Mouse (Mus musculus) heart, embryonic 15.5 days (tissue): ENCODE results near the gene Il22ra2. TPM values are rescaled to one million over a fixed set of nuclear protein-coding genes. Genes with fewer than 3 reads are reported as not detected.
"Not testable (repeated sequence)": the region's sequence is repeated elsewhere in the genome, so short reads cannot be mapped to it uniquely, and the experiment has no call there.

Source experiments
- ATAC-seq: fragments of 200-750 bp; cut with Nextera tagmentation; replicated peaks from 2 replicates; pipeline ENCODE4 v1.8.0; 2017; ENCODE audit warnings: low read depth, moderate TSS enrichment; ENCODE audit not compliant: insufficient number of reproducible peaks, insufficient read depth, low FRiP score
- H3K27ac ChIP-seq: fragments of 300-500 bp; sonication (generic); 2 replicates; pipeline ENCODE4 v1.5.1; 2015; ENCODE audit warnings: mild to moderate bottlenecking, inconsistent platforms
- H3K27me3 ChIP-seq: fragments of 300-500 bp; sonication (generic); 2 replicates; pipeline ENCODE4 v1.6.1; 2015; ENCODE audit warnings: inconsistent platforms
- H3K36me3 ChIP-seq: fragments of 300-500 bp; sonication (generic); 2 replicates; pipeline ENCODE4 v1.6.1; 2015; ENCODE audit warnings: mild to moderate bottlenecking, inconsistent platforms
- H3K4me1 ChIP-seq: fragments of 300-500 bp; sonication (generic); replicated peaks from 2 replicates; pipeline ENCODE4 v1.6.1; 2015; ENCODE audit warnings: inconsistent platforms
- H3K4me2 ChIP-seq: fragments of 300-500 bp; sonication (generic); 2 replicates; pipeline ENCODE4 v1.6.1; 2015; ENCODE audit warnings: inconsistent platforms, mild to moderate bottlenecking, moderate library complexity
- H3K4me3 ChIP-seq: fragments of 300-500 bp; sonication (generic); 2 replicates; pipeline ENCODE4 v1.5.1; 2015; ENCODE audit warnings: mild to moderate bottlenecking, inconsistent platforms
- H3K9ac ChIP-seq: fragments of 300-500 bp; sonication (generic); 2 replicates; pipeline ENCODE4 v1.6.1; 2015; ENCODE audit warnings: mild to moderate bottlenecking, inconsistent platforms
- H3K9me3 ChIP-seq: fragments of 300-500 bp; sonication (generic); replicated peaks from 2 replicates; pipeline ENCODE4 v1.6.1; 2016; ENCODE audit warnings: inconsistent platforms
- WGBS: fragments of 180-500 bp; shearing (Covaris S2); methylation state at CpG from one replicate; pipeline ENCODE4 v1.1.7; 2015; ENCODE audit warnings: mixed read lengths; 5-methylcytosine and 5-hydroxymethylcytosine counted together
- polyA plus RNA-seq: library from polyadenylated mRNA; unstranded; fragments of >200 nt; fragmentation: Nextera tagmentation; extraction: Ambion mirVana; gene quantifications from 2 replicates; pipeline ENCODE4 v1.2.1, GENCODE M21; 2015

Gene Il22ra2
- polyA plus RNA-seq, 1 experiment from 2014 or later = not detected

- peaks cover 20% of the 10 kb centered on the region for H3K4me1 ChIP-seq
- H3K4me3 ChIP-seq = no peak overlapping the region
- WGBS = 85% methylated on average over 12 of the region's 12 CpGs
- H3K4me2 ChIP-seq = no peak overlapping the region
- no peaks in the 10 kb centered on the region for H3K36me3 ChIP-seq
- H3K9me3 ChIP-seq = no peaks in the 10 kb centered on the region
- no peak for ATAC-seq
- no peaks in the 10 kb centered on the region for H3K27me3 ChIP-seq
- no peak overlapping the region for H3K27ac ChIP-seq
- H3K9ac ChIP-seq = no peak overlapping the region
Observed at GRCm38 (mm10) chr10:19589626-19590025, 32.2 kb upstream of the Il22ra2 start.

- no peaks in the 10 kb centered on the region for H3K9me3 ChIP-seq
- peaks cover 23% of the 10 kb centered on the region for H3K4me1 ChIP-seq
- 29% methylated on average over 6 of the region's 6 CpGs for WGBS
- H3K36me3 ChIP-seq = no peaks in the 10 kb centered on the region
- H3K4me3 ChIP-seq = peak overlapping the region; percentile 69
- H3K27me3 ChIP-seq = no peaks in the 10 kb centered on the region
- H3K4me2 ChIP-seq = peak overlapping the region; percentile 65
- H3K27ac ChIP-seq = peak overlapping the region; percentile 58
- H3K9ac ChIP-seq = no peak overlapping the region
- ATAC-seq = 0 out of 2 replicates have a peak, but pooled peaks have one; percentile 1
Observed at GRCm38 (mm10) chr10:19591286-19591640, 30.5 kb upstream of the Il22ra2 start.

GRCm38 (mm10) chr10:19591641-19592441 lies 30.0 kb upstream of the Il22ra2 start, which contains the start of gene Ifngr1:
Gene Ifngr1 (plus strand): TSS chr10:19591949.
- Histone ChIP-seq H3K9ac (peak within 1 kb of the TSS; percentile 83), H3K27me3 (no peaks in the 10 kb centered on the region), H3K27ac (peak within 1 kb of the TSS; percentile 90), H3K9me3 (no peaks in the 10 kb centered on the region), H3K36me3 (no peaks in the 10 kb centered on the region), H3K4me1 (peaks cover 29% of the 10 kb centered on the region), H3K4me2 (peak within 1 kb of the TSS; percentile 65), H3K4me3 (peak within 1 kb of the TSS; percentile 69)
- WGBS = under 1% methylated on average over 52 of the region's 52 CpGs
- ATAC-seq = peak; percentile 100

GRCm38 (mm10) chr10:19592556-19592955 lies 29.2 kb upstream of the Il22ra2 start:
- Histone ChIP-seq H3K9ac (peak overlapping the region; percentile 83), H3K27ac (peak overlapping the region; percentile 90), H3K4me1 (peaks cover 30% of the 10 kb centered on the region), H3K4me3 (peak overlapping the region; percentile 69), H3K9me3 (no peaks in the 10 kb centered on the region), H3K36me3 (no peaks in the 10 kb centered on the region), H3K4me2 (peak overlapping the region; percentile 65), H3K27me3 (no peaks in the 10 kb centered on the region)
- 2% methylated on average over 3 of the region's 3 CpGs for WGBS
- ATAC-seq = no peak

GRCm38 (mm10) chr10:19593296-19593695 lies 28.5 kb upstream of the Il22ra2 start:
- 66% methylated on average over 3 of the region's 3 CpGs for WGBS
- H3K27ac ChIP-seq = no peak overlapping the region

GRCm38 (mm10) chr10:19594201-19594905 lies 27.4 kb upstream of the Il22ra2 start:
- Histone ChIP-seq H3K9ac (0 out of 2 replicates have a peak overlapping the region, but pooled peaks have one; percentile 17), H3K4me1 (peaks cover 30% of the 10 kb centered on the region), H3K9me3 (no peaks in the 10 kb centered on the region), H3K4me3 (peak overlapping the region; percentile 16; the same call in 1 of the 2 replicates), H3K4me2 (peak overlapping the region; percentile 65), H3K27me3 (no peaks in the 10 kb centered on the region), H3K36me3 (peaks cover 12% of the 10 kb centered on the region; the same call in 1 of the 2 replicates), H3K27ac (no peak overlapping the region; the same call in 1 of the 2 replicates)
- WGBS = 77% methylated on average over 3 of the region's 3 CpGs
- ATAC-seq = no peak

More at GRCm38 (mm10) chr10:19593296-19593695, 28.5 kb upstream of the Il22ra2 start:
- ATAC-seq = no peak
- Histone ChIP-seq H3K36me3 (0 out of 2 replicates have a peak, but pooled peaks cover 2% of the 10 kb centered on the region), H3K27me3 (no peaks in the 10 kb centered on the region), H3K4me3 (peak overlapping the region; percentile 16; the same call in 1 of the 2 replicates), H3K4me1 (peaks cover 30% of the 10 kb centered on the region), H3K9ac (no peak overlapping the region), H3K4me2 (peak overlapping the region; percentile 65), H3K9me3 (no peaks in the 10 kb centered on the region)

GRCm38 (mm10) chr10:19596866-19597265 lies 24.9 kb upstream of the Il22ra2 start:
- Histone ChIP-seq H3K9me3 (no peaks in the 10 kb centered on the region), H3K27ac (no peak overlapping the region), H3K4me3 (no peak overlapping the region), H3K9ac (no peak overlapping the region), H3K36me3 (peaks cover 25% of the 10 kb centered on the region), H3K4me2 (no peak overlapping the region), H3K27me3 (no peaks in the 10 kb centered on the region), H3K4me1 (peaks cover 30% of the 10 kb centered on the region)
- WGBS = 50% methylated on average over 4 of the region's 4 CpGs
- ATAC-seq = no peak

GRCm38 (mm10) chr10:19598091-19598490 lies 23.7 kb upstream of the Il22ra2 start:
- Histone ChIP-seq H3K9ac (no peak overlapping the region), H3K27ac (no peak overlapping the region), H3K4me2 (no peak overlapping the region), H3K4me1 (peaks cover 24% of the 10 kb centered on the region), H3K9me3 (no peaks in the 10 kb centered on the region), H3K36me3 (peaks cover 38% of the 10 kb centered on the region), H3K4me3 (no peak overlapping the region), H3K27me3 (no peaks in the 10 kb centered on the region)
- WGBS = 88% methylated on average over 11 of the region's 11 CpGs
- no peak for ATAC-seq

GRCm38 (mm10) chr10:19599331-19600092 lies 22.3 kb upstream of the Il22ra2 start:
- Histone ChIP-seq H3K4me3 (no peak overlapping the region), H3K27me3 (no peaks in the 10 kb centered on the region), H3K4me2 (no peak overlapping the region), H3K36me3 (peaks cover 50% of the 10 kb centered on the region), H3K27ac (no peak overlapping the region), H3K9me3 (no peaks in the 10 kb centered on the region), H3K4me1 (peaks cover 12% of the 10 kb centered on the region), H3K9ac (no peak overlapping the region)
- 78% methylated on average over 6 of the region's 6 CpGs for WGBS
- ATAC-seq = no peak

GRCm38 (mm10) chr10:19600093-19600420 lies 21.7 kb upstream of the Il22ra2 start:
- WGBS = 81% methylated on average over 3 of the region's 3 CpGs
- no peak overlapping the region for H3K4me2 ChIP-seq
- no peak for ATAC-seq
- no peaks in the 10 kb centered on the region for H3K27me3 ChIP-seq
- H3K9me3 ChIP-seq = no peaks in the 10 kb centered on the region
- H3K4me3 ChIP-seq = no peak overlapping the region
- H3K9ac ChIP-seq = no peak overlapping the region
- H3K27ac ChIP-seq = no peak overlapping the region
- peaks cover 9% of the 10 kb centered on the region for H3K4me1 ChIP-seq
- peaks cover 56% of the 10 kb centered on the region for H3K36me3 ChIP-seq

- 28% methylated on average over 1 of the region's 1 CpGs for WGBS
- not testable (repeated sequence) for ATAC-seq, H3K4me3 ChIP-seq, H3K27me3 ChIP-seq, H3K4me2 ChIP-seq, H3K27ac ChIP-seq, H3K9ac ChIP-seq, H3K4me1 ChIP-seq, H3K9me3 ChIP-seq
- H3K36me3 ChIP-seq = peaks cover 69% of the 10 kb centered on the region
Observed at GRCm38 (mm10) chr10:19601502-19601901, 20.3 kb upstream of the Il22ra2 start.
